Mouse (Mus musculus) thymus, adult 2 months (tissue): ENCODE results near the gene Kdm5a.

Source experiments
- CTCF ChIP-seq: fragments of 200-500 bp; IDR thresholded peaks from 2 replicates; pipeline ENCODE4 v1.5.1; 2012; ENCODE audit warnings: mild to moderate bottlenecking, control low read depth, low read length, moderate library complexity, borderline replicate concordance; ENCODE audit not compliant: control insufficient read depth, poor library complexity, insufficient read depth; ENCODE audit errors: extremely low read depth
- POLR2A ChIP-seq: fragments of 200-500 bp; IDR thresholded peaks from 2 replicates; pipeline ENCODE4 v1.6.1; 2012; ENCODE audit warnings: mild to moderate bottlenecking, low read length, control low read depth, moderate library complexity; ENCODE audit not compliant: control insufficient read depth, poor library complexity, insufficient read depth; ENCODE audit errors: extremely low read depth

GRCm38 (mm10) chr6:120465393-120465792 lies 101.5 kb downstream of the Kdm5a start:
- TF ChIP-seq CTCF (no peak), POLR2A (no peak)
